Mouse (Mus musculus): ENCODE results near the gene Idua. TPM values are rescaled to one million over a fixed set of nuclear protein-coding genes. Genes with fewer than 3 reads are reported as not detected.

The Idua gene
- total and polyA plus RNA-seq, 3 experiments: 2.3 to 10.6 (median 5.8) TPM

DNA sequence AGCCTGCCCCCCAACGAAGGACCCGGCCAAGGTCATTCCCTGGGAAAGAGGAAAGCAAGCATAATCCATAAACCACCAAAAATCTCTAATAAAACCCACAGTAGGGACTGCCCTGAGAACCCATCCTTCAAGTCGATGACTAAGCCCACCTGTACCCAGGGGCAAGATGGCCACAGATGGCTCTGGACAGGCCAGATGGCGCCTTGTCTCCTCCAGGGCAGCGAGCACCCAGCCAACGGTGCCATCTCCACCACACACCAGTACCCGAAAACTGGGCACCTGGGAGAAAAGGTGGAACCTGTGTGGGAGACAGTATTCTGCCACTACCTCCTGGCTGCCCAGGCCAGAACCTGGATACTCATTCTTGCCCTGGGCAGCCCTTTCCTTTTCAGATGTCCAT, 9.8 kb upstream of the Idua start:
- Histone ChIP-seq H3K36me3 (replicated peaks in 1 of 2; ENCODE audit: control insufficient read depth in 1 of 2, insufficient read depth in 1 of 2, low read length in 1 of 2) (peaks cover 72 to 100% of the 10 kb centered on the region in 2 experiments), H3K9ac (ENCODE audit: insufficient read depth, low read depth) (no peak overlapping the region), H3K9me3 (replicated peaks; ENCODE audit: low read length) (no peaks in the 10 kb centered on the region), H3K27me3 (replicated peaks) (no peaks in the 10 kb centered on the region), H3K4me2 (ENCODE audit: insufficient read depth, low read depth, poor library complexity, severe bottlenecking) (no peak overlapping the region), H3K4me3 (replicated peaks in 1 of 3; ENCODE audit: low read depth in 2 of 3, low read length in 2 of 3, poor library complexity in 1 of 3) (no peak overlapping the region), H3K27ac (ENCODE audit: insufficient read depth, low read depth) (no peak overlapping the region), H3K79me2 (replicated peaks; ENCODE audit: control insufficient read depth, extremely low read depth, insufficient read depth, poor library complexity, severe bottlenecking) (no peaks in the 10 kb centered on the region), H3K4me1 (ENCODE audit: control insufficient read depth in 1 of 2, insufficient read depth in 2 of 2) (no peaks in the 10 kb centered on the region)
- no peak for DNase-seq (ENCODE audit: extremely low read depth)
- dilution Hi-C loops (cut with MboI; ENCODE audit: extremely low pct_ligation_motif_present, extremely low pct_unique_long_range_greater_than_20kb, low sequenced_read_pairs) (no loop called here), in situ Hi-C loops (cut with MboI; ENCODE audit: low pct_ligation_motif_present, low pct_unique_long_range_greater_than_20kb, low sequenced_read_pairs) (loop anchor here (25.0 kb wide), 1 partner anchor 213 kb away; the partner anchor contains the start of genes Atp5k and Mfsd7a)
- TF ChIP-seq MAX (IDR thresholded peaks at IDR 0.05; ENCODE audit: low read length) (no peak), ZNF384 (IDR thresholded peaks at IDR 0.05; ENCODE audit: low read depth, low read length) (no peak), JUND (conservative IDR thresholded peaks at IDR 0.05; ENCODE audit: low read depth, low read length) (no peak), CTCF (conservative IDR thresholded peaks at IDR 0.05 in 1 of 2, IDR thresholded peaks at IDR 0.05 in 1 of 2; ENCODE audit: low read depth in 2 of 2, low read length in 2 of 2) (no peak), MXI1 (IDR thresholded peaks at IDR 0.05; ENCODE audit: low read depth, low read length) (no peak), MAZ (IDR thresholded peaks at IDR 0.05; ENCODE audit: low read depth, low read length) (no peak), USF1 (IDR thresholded peaks at IDR 0.05; ENCODE audit: low read depth, low read length) (no peak), ZMIZ1 (IDR thresholded peaks at IDR 0.05; ENCODE audit: low read depth, low read length) (no peak), MYC (IDR thresholded peaks at IDR 0.05; ENCODE audit: low read depth, low read length) (no peak), ZKSCAN1 (IDR thresholded peaks at IDR 0.05; ENCODE audit: borderline replicate concordance, low read depth, low read length) (no peak), KAT2A (IDR thresholded peaks at IDR 0.05; ENCODE audit: insufficient replicate concordance, low read length) (no peak), USF2 (conservative IDR thresholded peaks at IDR 0.05; ENCODE audit: low read depth, low read length) (no peak), MEF2A (IDR thresholded peaks at IDR 0.05; ENCODE audit: borderline replicate concordance, low read depth, low read length) (no peak)

- Histone ChIP-seq H3K27me3 (replicated peaks) (no peaks in the 10 kb centered on the region), H3K4me2 (ENCODE audit: insufficient read depth, low read depth, poor library complexity, severe bottlenecking) (no peak overlapping the region), H3K36me3 (replicated peaks in 1 of 2; ENCODE audit: control insufficient read depth in 1 of 2, insufficient read depth in 1 of 2, low read length in 1 of 2) (peaks cover 73 to 100% of the 10 kb centered on the region in 2 experiments), H3K4me3 (replicated peaks in 1 of 3; ENCODE audit: low read depth in 2 of 3, low read length in 2 of 3, poor library complexity in 1 of 3) (no peak overlapping the region), H3K9me3 (replicated peaks; ENCODE audit: low read length) (no peaks in the 10 kb centered on the region), H3K79me2 (replicated peaks; ENCODE audit: control insufficient read depth, extremely low read depth, insufficient read depth, poor library complexity, severe bottlenecking) (no peaks in the 10 kb centered on the region), H3K9ac (ENCODE audit: insufficient read depth, low read depth) (no peak overlapping the region), H3K27ac (ENCODE audit: insufficient read depth, low read depth) (no peak overlapping the region), H3K4me1 (ENCODE audit: control insufficient read depth in 1 of 2, insufficient read depth in 2 of 2) (no peaks in the 10 kb centered on the region)
- in situ Hi-C loops (cut with MboI; ENCODE audit: low pct_ligation_motif_present, low pct_unique_long_range_greater_than_20kb, low sequenced_read_pairs) (loop anchor here (25.0 kb wide), 1 partner anchor 214 kb away; the partner anchor contains the start of genes Atp5k and Mfsd7a), dilution Hi-C loops (cut with MboI; ENCODE audit: extremely low pct_ligation_motif_present, extremely low pct_unique_long_range_greater_than_20kb, low sequenced_read_pairs) (no loop called here)
- no peak for DNase-seq (ENCODE audit: extremely low read depth)
- TF ChIP-seq MYC (IDR thresholded peaks at IDR 0.05; ENCODE audit: low read depth, low read length) (no peak), GABPA (IDR thresholded peaks at IDR 0.05; ENCODE audit: insufficient replicate concordance, low read depth, low read length) (no peak), SMC3 (IDR thresholded peaks at IDR 0.05; ENCODE audit: low read depth, low read length) (no peak), POLR2A (IDR thresholded peaks at IDR 0.05; ENCODE audit: low read depth, low read length) (no peak), MAZ (IDR thresholded peaks at IDR 0.05; ENCODE audit: low read depth, low read length) (no peak), JUND (conservative IDR thresholded peaks at IDR 0.05; ENCODE audit: low read depth, low read length) (no peak), ELF1 (IDR thresholded peaks at IDR 0.05; ENCODE audit: low read depth, low read length) (no peak), CTCF (conservative IDR thresholded peaks at IDR 0.05 in 1 of 2, IDR thresholded peaks at IDR 0.05 in 1 of 2; ENCODE audit: low read depth in 2 of 2, low read length in 2 of 2) (no peak), USF1 (IDR thresholded peaks at IDR 0.05; ENCODE audit: low read depth, low read length) (no peak), USF2 (conservative IDR thresholded peaks at IDR 0.05; ENCODE audit: low read depth, low read length) (no peak), ZKSCAN1 (IDR thresholded peaks at IDR 0.05; ENCODE audit: borderline replicate concordance, low read depth, low read length) (no peak), PAX5 (IDR thresholded peaks at IDR 0.05; ENCODE audit: low read length) (no peak), TBP (conservative IDR thresholded peaks at IDR 0.05; ENCODE audit: low read depth, low read length) (no peak), RCOR1 (conservative IDR thresholded peaks at IDR 0.05; ENCODE audit: low read depth, low read length) (no peak), EP300 (IDR thresholded peaks at IDR 0.05; ENCODE audit: low read length) (no peak), ZC3H11A (IDR thresholded peaks at IDR 0.05; ENCODE audit: low read depth, low read length) (no peak)
Measured at GRCm38 (mm10) chr5:108651136-108651720, 8.9 kb upstream of the Idua start.
